Mouse (Mus musculus): ENCODE measurements around the gene Tm4sf5.

The Tm4sf5 gene

DNA sequence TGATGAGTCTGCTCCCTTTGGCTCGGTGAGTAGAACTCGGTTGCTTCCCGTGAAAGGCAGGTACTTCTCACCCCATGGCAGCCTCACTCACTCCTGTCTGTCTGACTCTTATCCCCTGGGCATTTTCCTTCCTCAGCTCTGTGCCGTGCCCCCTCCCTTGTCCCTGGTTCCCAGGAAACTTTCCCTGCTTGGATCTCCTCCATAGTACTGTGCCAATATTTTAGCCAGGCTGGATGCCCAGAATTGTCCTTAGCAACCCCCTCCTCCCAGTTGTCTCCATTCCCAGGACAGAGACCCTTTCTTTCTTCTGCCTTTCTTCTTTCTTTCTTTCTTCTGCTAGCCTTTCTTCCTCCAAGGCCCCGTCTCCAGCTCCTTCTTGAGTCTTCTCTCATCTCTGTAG is 36.4 kb downstream of the Tm4sf5 start:
- no peak for DNase-seq (ENCODE audit: low read depth, low spot score)

DNA sequence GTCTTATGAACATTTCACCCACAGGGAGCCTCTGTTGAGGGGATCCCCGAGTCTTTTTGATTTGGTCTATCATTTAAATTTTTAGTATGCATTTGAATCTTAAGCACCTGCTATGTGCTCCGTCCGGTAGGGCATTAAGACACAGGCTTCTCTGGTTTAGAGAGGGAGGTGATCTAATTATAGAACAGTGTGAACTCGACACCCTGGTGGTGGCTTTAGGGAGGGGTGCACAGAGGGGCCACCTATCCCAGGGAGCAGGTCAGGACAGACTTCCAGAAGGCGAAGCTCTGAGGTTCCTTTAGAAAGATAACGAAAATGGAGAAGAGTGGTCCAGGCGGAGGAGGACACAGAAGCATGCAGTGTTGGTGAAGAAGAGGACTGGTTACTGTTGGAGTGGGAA is 39.5 kb downstream of the Tm4sf5 start:
- DNase-seq (ENCODE audit: low read depth, low spot score), result peak; percentile 55

DNA sequence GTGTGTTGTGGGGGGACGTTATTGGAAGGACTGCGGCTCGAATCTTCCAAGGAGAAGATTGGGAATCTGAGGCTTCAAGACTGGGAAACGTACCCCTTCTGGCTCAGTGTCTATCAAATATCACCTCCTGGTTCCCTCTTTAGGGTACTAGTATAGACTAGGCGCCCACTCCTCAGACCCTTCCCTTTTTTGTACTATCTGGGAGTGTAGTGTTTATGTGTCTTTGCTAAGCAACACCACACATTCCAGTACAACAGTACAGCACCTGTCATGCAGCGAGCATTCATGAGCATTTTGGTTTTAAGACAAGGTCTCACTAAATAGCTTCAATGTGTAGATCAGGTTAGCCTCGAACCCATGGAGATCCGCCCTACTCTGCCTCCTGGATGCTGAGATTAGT is 46.5 kb downstream of the Tm4sf5 start:
- no peak for DNase-seq (ENCODE audit: low read depth, low spot score)

DNA sequence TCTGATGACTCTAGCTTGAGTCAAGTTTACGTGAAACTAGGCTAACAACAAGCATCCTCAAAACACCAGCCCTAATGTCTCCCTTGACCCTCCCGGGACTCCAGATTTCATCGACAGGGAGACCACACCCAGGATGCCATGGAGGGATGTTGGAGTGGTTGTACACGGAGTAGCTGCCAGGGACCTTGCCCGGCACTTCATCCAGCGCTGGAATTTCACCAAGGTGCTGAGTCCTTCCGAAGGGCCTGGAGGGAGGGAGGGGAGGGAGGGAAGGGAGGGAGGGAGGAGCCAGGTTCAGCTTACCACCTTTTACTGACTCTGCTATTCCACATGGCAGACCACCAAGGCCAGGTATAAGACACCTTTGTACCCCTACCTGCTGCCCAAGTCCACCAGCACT is 48.9 kb downstream of the Tm4sf5 start:
- DNase-seq (ENCODE audit: low read depth, low spot score), result no peak

DNA sequence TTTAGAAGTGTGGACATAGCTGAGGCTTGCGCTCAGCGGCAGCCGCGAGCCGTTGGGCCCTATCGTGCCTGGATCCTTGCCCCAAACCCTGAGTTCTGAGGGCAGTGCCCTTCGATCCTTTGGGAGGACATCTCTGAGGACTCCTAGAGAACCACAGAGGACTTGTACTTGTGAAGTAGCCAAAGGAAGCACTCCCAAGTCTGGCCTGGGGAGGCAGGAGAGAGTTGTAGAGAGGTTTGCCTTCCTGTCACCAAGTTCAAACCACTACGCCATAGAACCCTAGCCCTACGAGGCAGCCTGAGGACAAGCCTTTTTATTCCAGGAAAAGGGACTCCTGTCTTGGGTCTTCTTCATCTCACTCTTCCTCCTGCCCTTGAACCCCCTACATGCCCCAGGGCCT is 52.5 kb downstream of the Tm4sf5 start:
- no peak for DNase-seq (ENCODE audit: low read depth, low spot score)

Data from skeletal muscle tissue, adult 2 months (tissue).